Mouse (Mus musculus) CD4-positive naive resting alpha-beta T cell, adult 76 days (primary cell): ENCODE results near the gene Prl3a1. TPM values are rescaled to one million over a fixed set of nuclear protein-coding genes. Genes with fewer than 3 reads are reported as not detected.

ENCODE experiments used
- total RNA-seq: library from RNA; stranded (reverse); gene quantifications from one replicate; pipeline ENCODE4 v1.2.4, GENCODE M21; 2023

Prl3a1 gene
- not detected for total RNA-seq

GRCm38 (mm10) chr13:27259136-27259535 lies at the start of gene Prl3a1:
Gene Prl3a1 (plus strand): TSS chr13:27259436.

GRCm38 (mm10) chr13:27241547-27241946 lies 17.7 kb upstream of the Prl3a1 start, which contains the start of gene Prl3b1:
Gene Prl3b1 (plus strand): TSS chr13:27241847.

GRCm38 (mm10) chr13:27312334-27313225 lies 53.3 kb downstream of the Prl3a1 start, which contains the start of gene Prl6a1:
Gene Prl6a1 (plus strand): TSS chr13:27312627.

Other genes with a start within 250 kb of the Prl3a1 start
- gene Prl, start 201.9 kb upstream of the Prl3a1 start, total RNA-seq = not detected
- gene Prl3d1, start 165.2 kb upstream of the Prl3a1 start, total RNA-seq = not detected
- gene Prl3d2, start 137.7 kb upstream of the Prl3a1 start, total RNA-seq = not detected
- gene Prl3d3, start 102.6 kb upstream of the Prl3a1 start, total RNA-seq = not detected
- gene Prl3c1, start 62.8 kb upstream of the Prl3a1 start, total RNA-seq = not detected
- not detected for gene Prl3b1, start 17.6 kb upstream of the Prl3a1 start, total RNA-seq
- gene Prl6a1, start 53.2 kb downstream of the Prl3a1 start, total RNA-seq = not detected
- gene Prl8a2, start 86.2 kb downstream of the Prl3a1 start, total RNA-seq = not detected
- gene Prl2b1, start 131.4 kb downstream of the Prl3a1 start, total RNA-seq = not detected
- not detected for gene Prl8a6, start 179.3 kb downstream of the Prl3a1 start, total RNA-seq